Mouse (Mus musculus): ENCODE data around the gene Selenon.

The Selenon gene

GRCm38 (mm10) chr4:134551494-134552316 is at the start of gene Selenon:
Gene Selenon, minus strand, starts transcription at chr4:134552166.
- DNase-seq (ENCODE audit: low read depth) = no peak

- DNase-seq (ENCODE audit: low read depth) = peak; percentile 80
Observed at GRCm38 (mm10) chr4:134601404-134601803, 49.4 kb upstream of the Selenon start.

GRCm38 (mm10) chr4:134600777-134601176 is 48.8 kb upstream of the Selenon start:
- DNase-seq (ENCODE audit: low read depth) = no peak

- DNase-seq (ENCODE audit: low read depth) = no peak
Observed at GRCm38 (mm10) chr4:134600060-134600459, 48.1 kb upstream of the Selenon start.

- DNase-seq (ENCODE audit: low read depth) = no peak
Observed at GRCm38 (mm10) chr4:134596816-134597692, 45.1 kb upstream of the Selenon start.

GRCm38 (mm10) chr4:134594731-134595439 is 42.9 kb upstream of the Selenon start:
- peak; percentile 25 for DNase-seq (ENCODE audit: low read depth)

GRCm38 (mm10) chr4:134592442-134592841 is 40.5 kb upstream of the Selenon start:
- DNase-seq (ENCODE audit: low read depth) = peak; percentile 49

- no peak for DNase-seq (ENCODE audit: low read depth)
Observed at GRCm38 (mm10) chr4:134591506-134592061, 39.6 kb upstream of the Selenon start.

GRCm38 (mm10) chr4:134590227-134590926 is 38.4 kb upstream of the Selenon start:
- peak; percentile 60 for DNase-seq (ENCODE audit: low read depth)

GRCm38 (mm10) chr4:134589786-134590185 is 37.8 kb upstream of the Selenon start:
- no peak for DNase-seq (ENCODE audit: low read depth)

GRCm38 (mm10) chr4:134588951-134589350 is 37.0 kb upstream of the Selenon start:
- no peak for DNase-seq (ENCODE audit: low read depth)

GRCm38 (mm10) chr4:134588287-134588686 is 36.3 kb upstream of the Selenon start:
- DNase-seq (ENCODE audit: low read depth) = no peak

- no peak for DNase-seq (ENCODE audit: low read depth)
Observed at GRCm38 (mm10) chr4:134587636-134588197, 35.8 kb upstream of the Selenon start.

- DNase-seq (ENCODE audit: low read depth) = no peak
Observed at GRCm38 (mm10) chr4:134586631-134587030, 34.7 kb upstream of the Selenon start.

GRCm38 (mm10) chr4:134586126-134586525 is 34.2 kb upstream of the Selenon start:
- no peak for DNase-seq (ENCODE audit: low read depth)

- peak; percentile 73 for DNase-seq (ENCODE audit: low read depth)
Observed at GRCm38 (mm10) chr4:134583513-134583912, 31.5 kb upstream of the Selenon start.

- DNase-seq (ENCODE audit: low read depth) = no peak
Observed at GRCm38 (mm10) chr4:134581365-134581764, 29.4 kb upstream of the Selenon start.

GRCm38 (mm10) chr4:134580351-134581148 is 28.6 kb upstream of the Selenon start:
- no peak for DNase-seq (ENCODE audit: low read depth)

- no peak for DNase-seq (ENCODE audit: low read depth)
Observed at GRCm38 (mm10) chr4:134579620-134580019, 27.7 kb upstream of the Selenon start.

- no peak for DNase-seq (ENCODE audit: low read depth)
Observed at GRCm38 (mm10) chr4:134579212-134579611, 27.2 kb upstream of the Selenon start.

Data from naive thymus-derived CD4-positive, alpha-beta T cell, adult 2 months (primary cell).